Mouse (Mus musculus): Measurements from ENCODE around the gene Derl2. TPM values are rescaled to one million over a fixed set of nuclear protein-coding genes. Genes with fewer than 3 reads are reported as not detected.

Gene Derl2
- polyA plus RNA-seq, 1 experiment: 27.2 TPM

DNA sequence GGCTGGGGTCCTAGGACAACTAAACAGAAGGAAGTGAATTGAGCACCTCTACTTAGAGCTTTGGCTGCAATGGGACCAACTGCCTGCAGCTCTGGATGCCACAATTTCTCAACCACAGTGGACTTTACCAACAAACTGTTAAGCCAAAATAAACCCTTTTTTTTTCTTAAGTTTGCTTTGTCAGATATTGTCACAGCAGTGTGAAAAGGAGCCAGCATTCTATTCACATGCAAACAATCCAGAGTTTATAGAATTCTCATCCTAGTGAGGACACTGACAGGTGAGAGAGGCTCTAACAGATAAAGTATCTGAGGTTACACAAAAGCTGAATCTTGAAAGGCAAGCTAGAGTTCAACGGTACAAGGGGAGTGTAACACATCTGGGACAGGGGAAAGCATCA is 2.6 kb downstream of the Derl2 start:
- no peak for DNase-seq (ENCODE audit: low read depth)
- TF ChIP-seq CTCF (IDR thresholded peaks at IDR 0.05; ENCODE audit: borderline replicate concordance, extremely low read depth, insufficient read depth, insufficient read length) (no peak), POLR2A (IDR thresholded peaks at IDR 0.05; ENCODE audit: borderline replicate concordance, extremely low read depth, insufficient read depth, insufficient read length, poor library complexity, severe bottlenecking) (no peak)

DNA sequence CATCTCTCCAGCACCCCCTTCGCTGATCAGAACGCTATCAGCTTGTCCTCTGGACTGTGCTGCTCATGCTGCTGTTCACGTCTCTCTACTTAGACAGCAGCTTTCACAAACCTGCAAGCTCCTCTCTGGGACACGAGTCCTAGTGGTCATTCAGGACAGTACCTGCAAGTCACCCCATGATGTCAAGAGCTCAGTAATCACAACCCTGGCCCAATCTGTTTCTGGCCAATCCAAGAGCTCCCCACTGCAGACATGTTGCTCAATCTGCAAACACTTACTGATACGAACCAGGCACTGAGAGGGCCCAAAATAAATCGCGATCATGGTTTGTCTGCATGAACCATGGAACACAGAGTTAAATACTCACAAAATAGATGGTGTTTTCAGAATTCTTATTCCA is 6.9 kb downstream of the Derl2 start:
- no peak for DNase-seq (ENCODE audit: low read depth)
- TF ChIP-seq CTCF (IDR thresholded peaks at IDR 0.05; ENCODE audit: borderline replicate concordance, extremely low read depth, insufficient read depth, insufficient read length) (no peak), POLR2A (IDR thresholded peaks at IDR 0.05; ENCODE audit: borderline replicate concordance, extremely low read depth, insufficient read depth, insufficient read length, poor library complexity, severe bottlenecking) (no peak)

DNA sequence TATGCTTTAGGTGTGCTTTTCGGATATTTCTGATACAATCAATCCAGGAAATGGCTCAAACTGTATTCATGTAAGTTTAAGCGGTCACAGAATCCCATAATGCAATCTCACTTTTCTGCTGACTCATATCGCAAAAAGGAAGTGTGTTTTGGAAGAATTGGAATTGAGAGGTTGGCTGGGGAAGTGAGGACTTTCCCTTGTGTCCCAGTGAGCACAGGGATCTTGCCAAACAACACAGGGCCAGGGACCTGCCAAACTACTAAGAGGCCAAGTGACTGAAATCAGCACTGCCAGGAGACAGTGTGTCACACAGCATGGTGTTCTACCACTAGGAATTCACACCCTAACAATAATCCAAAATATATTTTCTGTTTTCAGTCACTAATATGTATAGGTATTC is 11.3 kb downstream of the Derl2 start:
- TF ChIP-seq CTCF (IDR thresholded peaks at IDR 0.05; ENCODE audit: borderline replicate concordance, extremely low read depth, insufficient read depth, insufficient read length) (no peak), POLR2A (IDR thresholded peaks at IDR 0.05; ENCODE audit: borderline replicate concordance, extremely low read depth, insufficient read depth, insufficient read length, poor library complexity, severe bottlenecking) (no peak)
- DNase-seq (ENCODE audit: low read depth): no peak

DNA sequence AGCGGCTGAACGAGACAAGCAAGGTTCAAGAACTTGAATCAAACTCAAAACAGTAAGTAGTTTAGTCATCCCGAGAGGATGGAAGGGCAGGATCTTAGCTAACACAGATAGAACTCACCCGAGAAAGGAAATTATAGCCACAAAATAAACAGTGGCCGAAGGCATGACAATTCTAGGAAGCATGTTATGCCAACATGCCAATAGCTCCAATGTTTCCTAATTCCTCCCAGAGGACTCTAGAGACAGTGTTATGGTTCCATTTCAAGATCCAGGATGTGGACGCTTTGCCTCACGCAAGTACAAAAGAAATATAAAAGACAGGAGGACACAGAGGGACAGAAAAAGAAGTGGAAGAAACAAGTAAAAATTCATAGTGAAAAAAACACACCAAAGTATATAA is 11.8 kb downstream of the Derl2 start:
- no peak for DNase-seq (ENCODE audit: low read depth)
- no peak for TF ChIP-seq CTCF (IDR thresholded peaks at IDR 0.05; ENCODE audit: borderline replicate concordance, extremely low read depth, insufficient read depth, insufficient read length)
- no peak for TF ChIP-seq POLR2A (IDR thresholded peaks at IDR 0.05; ENCODE audit: borderline replicate concordance, extremely low read depth, insufficient read depth, insufficient read length, poor library complexity, severe bottlenecking)

DNA sequence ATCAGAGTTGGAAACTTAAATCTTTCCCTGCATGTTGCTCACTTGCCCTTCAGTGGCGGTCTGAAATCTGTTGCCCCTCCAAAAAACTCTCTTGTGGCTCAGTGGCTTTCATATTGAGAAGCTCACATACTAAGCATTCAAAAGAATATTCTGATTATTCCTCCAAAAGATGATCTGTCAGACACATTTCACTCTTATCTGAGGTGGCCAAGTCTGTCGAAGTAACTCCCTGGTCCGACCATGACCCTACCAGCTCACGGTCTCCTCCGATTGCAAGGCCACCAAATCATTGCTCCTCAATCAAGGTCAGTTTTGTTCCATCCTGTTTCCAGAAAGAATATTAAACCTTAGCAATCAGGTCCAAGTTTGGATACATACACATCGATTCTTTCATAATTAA is 12.6 kb downstream of the Derl2 start:
- no peak for TF ChIP-seq CTCF (IDR thresholded peaks at IDR 0.05; ENCODE audit: borderline replicate concordance, extremely low read depth, insufficient read depth, insufficient read length)
- no peak for TF ChIP-seq POLR2A (IDR thresholded peaks at IDR 0.05; ENCODE audit: borderline replicate concordance, extremely low read depth, insufficient read depth, insufficient read length, poor library complexity, severe bottlenecking)
- no peak for DNase-seq (ENCODE audit: low read depth)

DNA sequence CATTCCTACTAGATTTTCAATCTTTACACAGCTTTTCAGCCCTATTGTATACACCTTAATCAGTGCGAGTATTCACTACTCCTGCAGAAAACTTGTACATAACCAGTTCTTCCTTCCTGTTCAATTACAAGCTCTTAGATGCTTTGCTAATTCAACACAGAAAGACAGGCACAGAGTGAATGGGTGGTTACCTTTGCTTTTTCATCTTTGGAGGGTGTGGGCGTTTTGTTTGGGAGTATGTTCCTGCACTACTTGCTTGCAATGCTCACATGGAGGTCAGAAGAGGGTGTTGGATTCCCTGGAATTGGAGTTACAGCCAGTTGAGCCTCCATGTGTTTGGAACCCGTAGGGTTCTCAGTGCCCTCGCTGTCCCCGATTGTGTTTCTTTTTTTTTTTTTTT is 14.6 kb downstream of the Derl2 start:
- peak; percentile 8 for DNase-seq (ENCODE audit: low read depth)
- TF ChIP-seq POLR2A (IDR thresholded peaks at IDR 0.05; ENCODE audit: borderline replicate concordance, extremely low read depth, insufficient read depth, insufficient read length, poor library complexity, severe bottlenecking) (no peak), CTCF (IDR thresholded peaks at IDR 0.05; ENCODE audit: borderline replicate concordance, extremely low read depth, insufficient read depth, insufficient read length) (no peak)

DNA sequence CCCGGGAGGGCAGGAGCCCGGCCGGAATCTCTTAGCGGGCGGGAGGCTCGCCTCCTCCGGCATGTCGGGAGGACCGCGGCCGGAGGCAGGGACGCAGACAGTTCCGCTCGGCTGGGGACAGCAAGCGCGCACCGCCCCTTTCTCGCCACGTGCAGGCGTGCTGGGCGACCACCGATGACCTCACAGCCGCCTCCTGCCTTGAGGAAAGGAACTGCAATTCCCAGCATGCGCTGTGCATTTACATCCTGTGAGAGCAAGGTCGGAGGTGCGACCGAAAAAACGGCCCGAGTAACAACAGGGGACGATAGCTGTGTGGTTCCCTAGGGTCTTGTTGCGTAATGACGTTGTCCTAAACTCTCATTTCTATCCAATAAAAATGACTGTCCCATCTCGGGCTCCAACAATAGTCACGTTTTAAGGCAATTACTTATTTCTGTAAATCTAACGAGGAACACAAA is 15.3 kb downstream of the Derl2 start, which contains the start of gene Dhx33:
Gene Dhx33, minus strand, starts transcription at position 122 of the 458 bp plus-strand sequence.
- DNase-seq (ENCODE audit: low read depth): peak; percentile 100
- TF ChIP-seq CTCF (IDR thresholded peaks at IDR 0.05; ENCODE audit: borderline replicate concordance, extremely low read depth, insufficient read depth, insufficient read length) (peak; percentile 15; the same call in 1 of the 2 replicates), POLR2A (IDR thresholded peaks at IDR 0.05; ENCODE audit: borderline replicate concordance, extremely low read depth, insufficient read depth, insufficient read length, poor library complexity, severe bottlenecking) (peak; percentile 30; the same call in 1 of the 2 replicates)

DNA sequence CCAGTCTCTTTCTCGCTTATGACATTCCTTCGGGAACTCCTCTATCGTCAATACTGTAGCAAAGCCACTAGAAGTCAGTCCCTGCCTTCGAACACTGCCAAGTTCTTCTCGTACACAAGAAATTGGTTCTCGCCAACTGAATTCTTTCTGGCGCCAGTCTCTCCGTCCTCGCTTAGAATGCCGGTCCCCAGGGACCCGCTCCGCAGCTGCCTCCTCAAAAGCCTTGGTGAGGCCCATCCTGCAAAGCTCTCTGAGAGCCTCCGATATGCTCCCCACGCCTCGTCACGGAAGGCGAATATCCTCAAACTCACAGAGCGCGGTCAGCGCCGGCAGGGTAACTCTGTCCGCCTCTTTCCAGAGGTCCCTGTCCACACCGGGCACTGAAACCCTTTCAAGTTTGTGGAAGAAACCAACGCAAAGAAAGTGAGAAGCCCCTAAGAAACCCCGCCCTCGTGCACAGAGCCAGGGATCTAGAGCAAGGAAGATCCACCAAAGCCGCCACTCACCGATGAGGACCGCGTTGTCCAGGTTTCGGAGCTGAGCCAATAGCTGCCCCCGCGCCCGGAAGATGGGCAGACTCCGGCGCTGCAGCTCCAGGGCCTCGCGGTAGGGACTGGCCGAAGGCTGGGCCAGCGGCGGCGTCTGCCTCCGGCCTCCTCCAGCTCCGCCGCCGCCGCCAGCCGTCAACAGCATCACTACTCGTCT is 15.9 kb downstream of the Derl2 start:
- peak; percentile 49 for DNase-seq (ENCODE audit: low read depth)

DNA sequence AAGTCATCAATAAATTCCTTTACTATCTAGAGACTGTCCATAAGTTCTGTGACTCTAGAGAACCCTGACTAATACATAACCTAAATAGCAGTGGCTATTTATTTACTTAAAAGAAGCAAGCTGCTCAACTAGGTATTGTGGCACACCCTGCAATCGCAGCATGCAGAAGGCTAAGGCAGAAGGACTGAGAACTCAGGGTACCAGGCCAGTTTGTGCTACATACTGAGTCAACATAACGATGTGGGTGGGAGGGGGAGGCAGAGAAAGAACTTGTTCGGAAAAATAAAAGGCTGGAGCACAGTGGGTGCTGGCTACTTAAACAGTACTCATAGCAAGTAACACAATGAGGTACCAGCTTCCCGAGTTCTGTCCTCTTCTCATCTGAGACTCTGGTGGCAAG is 18.5 kb downstream of the Derl2 start:
- DNase-seq (ENCODE audit: low read depth): no peak
- TF ChIP-seq CTCF (IDR thresholded peaks at IDR 0.05; ENCODE audit: borderline replicate concordance, extremely low read depth, insufficient read depth, insufficient read length): no peak
- no peak for TF ChIP-seq POLR2A (IDR thresholded peaks at IDR 0.05; ENCODE audit: borderline replicate concordance, extremely low read depth, insufficient read depth, insufficient read length, poor library complexity, severe bottlenecking)

More for the DNA sequence above, 15.9 kb downstream of the Derl2 start:
- TF ChIP-seq POLR2A (IDR thresholded peaks at IDR 0.05; ENCODE audit: borderline replicate concordance, extremely low read depth, insufficient read depth, insufficient read length, poor library complexity, severe bottlenecking) (no peak), CTCF (IDR thresholded peaks at IDR 0.05; ENCODE audit: borderline replicate concordance, extremely low read depth, insufficient read depth, insufficient read length) (no peak)

DNA sequence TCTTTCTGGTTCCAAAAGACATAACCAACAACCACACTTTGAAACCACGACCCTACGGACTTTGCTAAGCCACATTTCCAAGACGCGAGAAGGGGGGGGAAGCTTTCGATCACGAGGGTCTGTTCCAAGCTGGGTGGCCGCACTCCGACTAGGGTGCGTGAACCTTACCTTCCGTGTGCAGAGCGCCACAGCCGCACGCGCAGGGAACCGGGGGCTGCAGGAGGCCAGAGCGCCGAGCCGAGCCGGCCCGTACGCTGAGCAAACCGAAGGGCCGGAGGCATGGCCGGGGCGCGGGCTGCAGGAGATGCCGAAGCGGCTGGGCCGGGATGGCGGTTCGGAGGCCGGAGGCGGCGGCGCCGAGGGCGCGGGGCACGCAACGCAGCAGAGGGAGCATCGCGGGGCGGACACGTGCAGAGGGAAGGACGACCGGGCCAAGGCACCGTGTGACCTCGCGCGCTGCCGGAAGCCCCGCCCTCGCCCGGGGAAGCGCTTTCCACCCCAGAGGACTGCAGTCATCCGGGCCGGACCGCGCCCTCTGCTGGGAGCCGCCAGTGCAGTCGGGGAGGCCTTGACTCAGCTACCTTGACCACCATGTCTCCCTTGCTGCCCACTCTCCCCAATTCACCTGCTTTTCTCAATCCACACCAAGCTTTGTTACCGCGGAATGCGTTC is 36.9 kb downstream of the Derl2 start, which contains the start of gene C1qbp:
Gene C1qbp, minus strand, starts transcription at position 470 of the 672 bp plus-strand sequence.
- TF ChIP-seq CTCF (IDR thresholded peaks at IDR 0.05; ENCODE audit: borderline replicate concordance, extremely low read depth, insufficient read depth, insufficient read length): peak; percentile 91
- peak; percentile 69 for TF ChIP-seq POLR2A (IDR thresholded peaks at IDR 0.05; ENCODE audit: borderline replicate concordance, extremely low read depth, insufficient read depth, insufficient read length, poor library complexity, severe bottlenecking)
- DNase-seq (ENCODE audit: low read depth): peak; percentile 96

DNA sequence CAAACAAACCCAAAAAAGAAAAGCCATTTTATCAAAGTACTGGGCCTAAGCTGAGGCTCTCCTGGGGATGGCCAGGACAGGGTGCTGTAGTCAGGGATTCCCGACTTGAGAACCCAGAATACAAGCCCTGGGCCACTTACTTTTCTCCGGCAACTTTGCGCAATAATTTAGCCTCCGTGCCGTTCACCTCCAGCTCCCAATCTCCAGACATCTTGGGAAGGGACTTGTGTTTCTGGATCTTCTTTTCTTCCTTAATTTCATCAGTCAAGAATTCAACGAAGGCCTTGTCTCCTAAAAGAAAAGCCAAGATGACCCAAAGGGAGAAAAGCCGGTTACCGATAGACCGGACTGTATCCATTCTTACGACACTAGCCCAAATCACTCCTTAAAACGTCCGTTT is 37.6 kb downstream of the Derl2 start:
- no peak for DNase-seq (ENCODE audit: low read depth)
- TF ChIP-seq CTCF (IDR thresholded peaks at IDR 0.05; ENCODE audit: borderline replicate concordance, extremely low read depth, insufficient read depth, insufficient read length) (no peak), POLR2A (IDR thresholded peaks at IDR 0.05; ENCODE audit: borderline replicate concordance, extremely low read depth, insufficient read depth, insufficient read length, poor library complexity, severe bottlenecking) (no peak)

Data from brain, embryonic 14.5 days (tissue).